Mouse (Mus musculus): ENCODE data around the gene Zc3h12d. TPM values are rescaled to one million over a fixed set of nuclear protein-coding genes. Genes with fewer than 3 reads are reported as not detected.

Zc3h12d gene
- 0.05 TPM in 1 of 2 replicates, not detected in the other for polyA plus RNA-seq (2016; fragmentation: Nextera tagmentation; extraction: Ambion mirVana)

DNA sequence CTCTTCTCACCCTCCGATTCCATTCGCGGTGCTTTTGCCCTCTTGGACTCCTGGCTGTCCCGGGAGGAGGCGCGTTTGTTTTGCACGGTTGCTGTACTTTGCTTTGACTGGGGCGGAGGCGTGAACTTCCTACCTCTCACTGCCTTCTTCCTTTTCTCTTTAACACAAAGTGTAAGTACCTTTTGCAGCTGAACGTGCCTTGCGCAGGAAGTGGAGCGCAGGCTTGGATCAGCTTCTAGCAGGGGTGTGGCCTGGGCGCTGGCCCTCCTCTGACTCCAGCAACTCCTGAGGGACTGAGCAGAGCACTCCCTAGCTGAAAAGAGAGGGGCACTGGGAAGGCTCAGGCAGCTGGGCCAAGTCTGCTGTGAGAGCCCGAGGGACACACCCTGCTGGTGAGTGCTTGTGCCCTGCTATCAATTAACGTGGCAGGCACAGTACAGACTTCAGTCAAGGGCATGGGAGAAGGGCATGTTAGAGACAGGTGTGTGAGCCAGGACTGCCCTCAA, at the start of gene Zc3h12d:
Gene Zc3h12d (plus strand): TSS at position 300 of the 506 bp plus-strand sequence.
- Histone ChIP-seq H3K9ac (0 out of 2 replicates have a peak within 1 kb of the TSS, but pooled peaks have one; percentile 25), H3K27ac (no peak within 1 kb of the TSS), H3K27me3 (0 out of 2 replicates have a peak, but pooled peaks cover 4% of the 10 kb centered on the region), H3K4me3 (replicated peaks) (no peak within 1 kb of the TSS), H3K9me3 (no peaks in the 10 kb centered on the region), H3K4me1 (peaks cover 7% of the 10 kb centered on the region; the same call in 1 of the 2 replicates), H3K4me2 (peak within 1 kb of the TSS; percentile 33), H3K36me3 (replicated peaks) (no peaks in the 10 kb centered on the region)
- 7% methylated on average over 15 of the region's 15 CpGs for WGBS
- ATAC-seq (ENCODE audit: low FRiP score): no peak

DNA sequence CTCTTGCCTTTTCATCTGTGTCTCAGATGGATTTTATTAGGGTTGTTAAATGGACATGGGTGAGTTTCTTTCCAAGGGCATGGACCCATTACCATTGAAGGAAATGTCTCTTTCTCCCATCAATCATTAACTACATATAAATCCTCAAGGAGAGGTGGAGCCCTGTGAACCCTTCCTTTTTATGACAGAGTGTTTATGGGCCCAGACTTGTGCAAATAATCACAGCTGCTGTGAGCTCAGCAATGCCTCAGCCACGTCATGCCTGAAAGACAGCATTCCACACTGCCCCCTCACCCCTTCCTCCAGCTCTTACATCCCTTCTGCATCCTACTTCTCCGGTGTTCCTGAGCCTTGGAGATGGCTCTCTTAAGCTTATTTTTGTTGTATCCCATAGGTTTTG, 45.0 kb upstream of the Zc3h12d start:
- Histone ChIP-seq H3K4me3 (replicated peaks) (no peak overlapping the region), H3K36me3 (replicated peaks) (peaks cover 15% of the 10 kb centered on the region), H3K4me2 (no peak overlapping the region), H3K27ac (no peak overlapping the region), H3K9ac (no peak overlapping the region), H3K9me3 (no peaks in the 10 kb centered on the region), H3K27me3 (no peaks in the 10 kb centered on the region), H3K4me1 (0 out of 2 replicates have a peak, but pooled peaks cover 3% of the 10 kb centered on the region)
- WGBS: 51% methylated on average over 2 of the region's 2 CpGs
- ATAC-seq (ENCODE audit: low FRiP score): no peak

DNA sequence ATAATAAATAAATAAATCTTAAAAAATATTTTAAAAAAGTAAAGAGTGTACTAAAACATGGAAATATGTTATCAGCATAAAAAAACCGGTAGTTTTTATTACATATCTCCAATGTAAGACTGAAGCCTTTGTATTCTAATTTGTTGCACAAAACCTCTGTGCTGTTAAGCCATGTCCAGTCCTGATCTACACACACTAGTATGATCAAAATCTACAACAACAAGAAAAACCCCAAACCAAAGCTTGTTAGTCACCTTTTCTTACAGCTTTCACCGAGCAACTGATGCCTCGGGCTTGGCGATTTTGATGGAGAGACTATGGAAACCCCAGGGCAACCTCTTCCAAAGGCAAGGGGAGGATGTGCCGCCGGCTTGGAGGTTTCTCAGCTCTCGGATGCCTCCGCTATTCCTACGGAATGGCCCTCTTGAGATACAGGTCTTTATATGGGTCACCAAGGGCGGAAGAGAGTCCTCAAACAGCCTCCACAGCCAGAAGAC, 40.0 kb upstream of the Zc3h12d start:
- WGBS: under 1% methylated on average over 10 of the region's 10 CpGs
- Histone ChIP-seq H3K27me3 (no peaks in the 10 kb centered on the region), H3K4me3 (replicated peaks) (peak overlapping the region; percentile 90), H3K4me1 (peaks cover 12% of the 10 kb centered on the region), H3K36me3 (replicated peaks) (peaks cover 26% of the 10 kb centered on the region), H3K9me3 (no peaks in the 10 kb centered on the region), H3K27ac (0 out of 2 replicates have a peak overlapping the region, but pooled peaks have one; percentile 36), H3K9ac (peak overlapping the region; percentile 88), H3K4me2 (peak overlapping the region; percentile 81)
- ATAC-seq (ENCODE audit: low FRiP score): peak; percentile 47; the same call in 1 of the 2 replicates

DNA sequence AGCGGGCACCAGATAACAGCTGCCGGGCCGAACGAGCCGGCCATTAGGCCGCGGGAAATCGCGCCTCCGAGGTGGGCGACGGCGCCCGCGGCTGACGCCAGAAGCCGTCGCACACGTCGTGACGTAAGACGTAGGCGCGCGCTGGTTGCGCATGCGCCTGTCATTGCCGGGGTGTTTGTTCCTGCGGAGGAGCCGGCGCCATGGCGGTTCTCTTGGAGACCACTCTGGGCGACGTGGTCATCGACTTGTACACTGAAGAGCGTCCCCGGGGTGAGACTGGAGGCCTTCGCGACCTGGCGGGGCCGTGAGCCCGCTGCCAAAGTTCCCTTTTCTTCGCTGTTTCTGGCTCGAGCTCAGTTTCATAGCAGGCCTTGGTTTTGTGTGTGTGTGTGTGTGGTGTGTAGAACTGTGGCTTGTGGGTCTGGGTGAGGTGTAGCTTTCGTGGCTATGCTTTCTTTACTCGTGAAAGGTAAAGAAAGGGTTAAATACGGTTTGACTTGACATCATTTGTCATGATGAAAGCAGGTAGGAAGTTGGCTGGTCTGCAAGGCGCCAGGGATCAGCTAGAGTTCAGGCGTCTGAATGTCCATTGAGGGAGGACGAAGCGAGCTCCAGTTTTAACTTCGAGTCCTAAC, 39.4 kb upstream of the Zc3h12d start, which contains the start of the genes Ginm1 and Ppil4:
Gene Ginm1 (minus strand): TSS at position 74 of the 635 bp plus-strand sequence.
Gene Ppil4 (plus strand): TSS at position 141 of the 635 bp plus-strand sequence.
- under 1% methylated on average over 52 of the region's 52 CpGs for WGBS
- Histone ChIP-seq H3K4me3 (replicated peaks) (peak within 1 kb of the TSS; percentile 90), H3K4me2 (peak within 1 kb of the TSS; percentile 81), H3K4me1 (peaks cover 12% of the 10 kb centered on the region), H3K27me3 (no peaks in the 10 kb centered on the region), H3K9me3 (no peaks in the 10 kb centered on the region), H3K36me3 (replicated peaks) (peaks cover 31% of the 10 kb centered on the region), H3K27ac (peak within 1 kb of the TSS; percentile 56; the same call in 1 of the 2 replicates), H3K9ac (peak within 1 kb of the TSS; percentile 88)
- peak; percentile 96 for ATAC-seq (ENCODE audit: low FRiP score)

DNA sequence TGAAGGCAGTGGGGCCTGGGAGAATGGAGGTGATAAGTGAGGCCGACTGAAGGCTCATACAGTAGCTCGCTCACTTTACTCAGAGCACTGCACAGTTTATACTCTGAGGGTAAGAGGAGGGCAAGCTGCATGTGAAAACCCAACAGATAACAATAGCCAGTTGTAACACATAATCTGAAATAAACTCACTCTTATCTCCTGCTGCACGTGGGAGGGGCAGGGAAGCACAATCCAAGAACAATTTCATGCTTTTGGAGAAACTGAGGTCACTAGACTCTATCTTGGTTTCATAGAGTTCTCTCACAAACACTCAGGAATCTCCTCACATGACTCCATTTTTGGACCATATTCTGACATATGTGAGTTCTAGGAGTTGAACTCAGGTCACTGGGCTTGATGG, 31.0 kb upstream of the Zc3h12d start:
- H3K9ac ChIP-seq: no peak overlapping the region
- H3K27me3 ChIP-seq: no peaks in the 10 kb centered on the region
- peaks cover 89% of the 10 kb centered on the region for H3K36me3 ChIP-seq (replicated peaks)
- 96% methylated on average over 3 of the region's 3 CpGs for WGBS
- H3K4me3 ChIP-seq (replicated peaks): no peak overlapping the region
- H3K4me2 ChIP-seq: no peak overlapping the region
- no peak overlapping the region for H3K27ac ChIP-seq
- no peaks in the 10 kb centered on the region for H3K9me3 ChIP-seq
- H3K4me1 ChIP-seq: no peaks in the 10 kb centered on the region
- ATAC-seq (ENCODE audit: low FRiP score): no peak

DNA sequence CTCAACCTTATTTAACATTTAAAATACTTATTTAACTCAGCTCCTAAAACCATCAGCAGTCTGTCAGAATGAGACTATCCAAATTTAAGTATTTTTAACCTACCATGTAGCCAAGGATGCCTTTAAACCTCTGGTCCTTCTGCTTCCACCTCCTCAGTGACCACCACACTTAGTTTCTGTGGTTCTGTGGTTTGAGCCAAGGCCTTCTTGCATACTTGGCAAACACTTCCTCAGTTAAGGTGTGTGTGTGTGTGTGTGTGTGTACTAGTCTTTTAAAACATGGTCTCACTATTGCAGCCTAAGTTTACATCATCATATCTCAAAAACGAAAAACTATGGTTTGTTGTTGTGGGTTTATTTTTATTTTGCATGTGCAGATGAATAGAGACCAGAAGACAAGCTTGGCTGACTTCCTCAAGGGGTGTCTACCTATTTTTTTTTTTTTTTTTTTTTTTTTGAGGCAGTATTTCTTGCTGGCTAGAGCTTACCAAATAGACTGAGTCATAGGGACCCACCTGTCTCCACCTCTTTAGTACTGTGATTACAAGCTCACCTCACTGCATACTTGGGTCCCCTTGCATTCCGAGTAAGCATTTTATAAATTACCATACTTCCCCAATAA, 29.6 kb upstream of the Zc3h12d start:
- 92% methylated on average over 2 of the region's 2 CpGs for WGBS
- no peak overlapping the region for H3K9ac ChIP-seq
- peaks cover 84% of the 10 kb centered on the region for H3K36me3 ChIP-seq (replicated peaks)
- H3K9me3 ChIP-seq: no peaks in the 10 kb centered on the region
- no peak overlapping the region for H3K4me3 ChIP-seq (replicated peaks)
- H3K27me3 ChIP-seq: no peaks in the 10 kb centered on the region
- no peaks in the 10 kb centered on the region for H3K4me1 ChIP-seq
- no peak for ATAC-seq (ENCODE audit: low FRiP score)
- no peak overlapping the region for H3K27ac ChIP-seq
- no peak overlapping the region for H3K4me2 ChIP-seq

DNA sequence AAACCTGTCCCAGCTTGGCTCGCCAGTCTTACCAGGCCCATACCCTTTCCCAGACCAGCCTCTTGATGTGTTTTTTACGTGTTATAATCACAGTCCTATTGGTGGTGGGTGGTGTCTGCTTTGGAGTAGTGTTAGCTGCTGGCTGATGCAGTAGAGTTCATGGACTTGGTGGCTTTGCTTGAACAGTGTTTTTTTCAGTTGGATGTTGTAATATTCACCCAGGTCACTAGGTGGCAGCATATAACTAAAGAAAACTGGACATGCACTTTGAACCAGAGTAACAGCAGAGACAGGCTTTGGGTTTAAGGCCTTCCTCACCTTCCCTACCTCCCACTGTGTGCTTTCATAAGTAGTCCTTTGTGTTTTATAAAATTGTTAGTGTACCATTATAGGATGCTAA, 22.3 kb upstream of the Zc3h12d start:
- WGBS: 47% methylated on average over 2 of the region's 2 CpGs
- no peaks in the 10 kb centered on the region for H3K4me1 ChIP-seq
- H3K27me3 ChIP-seq: no peaks in the 10 kb centered on the region
- no peak overlapping the region for H3K4me2 ChIP-seq
- H3K27ac ChIP-seq: no peak overlapping the region
- H3K36me3 ChIP-seq (replicated peaks): peaks cover 55% of the 10 kb centered on the region
- no peaks in the 10 kb centered on the region for H3K9me3 ChIP-seq
- 0 out of 2 replicates have a peak, but pooled peaks have one; percentile 30 for ATAC-seq (ENCODE audit: low FRiP score)
- no peak overlapping the region for H3K9ac ChIP-seq
- H3K4me3 ChIP-seq (replicated peaks): no peak overlapping the region

DNA sequence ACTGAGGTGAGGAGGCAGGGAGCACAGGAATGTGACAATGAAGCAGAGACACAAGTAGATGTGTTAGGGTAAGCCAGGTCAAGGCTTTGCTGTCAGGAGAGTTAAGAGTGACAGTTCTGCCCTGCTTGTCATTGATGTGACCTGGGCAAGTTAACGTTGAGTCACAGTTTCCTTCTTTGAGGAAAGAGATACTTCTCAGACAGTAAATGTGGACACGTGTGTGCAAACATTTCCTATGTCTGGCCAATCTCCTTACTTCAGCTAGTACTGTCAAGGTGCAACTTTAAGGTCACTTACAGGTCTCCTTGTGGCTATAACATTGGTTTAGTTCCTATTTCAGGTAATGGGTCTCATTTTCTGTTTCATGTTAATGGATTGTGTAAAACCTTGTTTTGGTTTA, 15.8 kb upstream of the Zc3h12d start:
- no peak for ATAC-seq (ENCODE audit: low FRiP score)
- Histone ChIP-seq H3K4me2 (no peak overlapping the region), H3K36me3 (replicated peaks) (peaks cover 49% of the 10 kb centered on the region), H3K9ac (no peak overlapping the region), H3K4me3 (replicated peaks) (no peak overlapping the region), H3K27ac (no peak overlapping the region), H3K4me1 (no peaks in the 10 kb centered on the region), H3K9me3 (no peaks in the 10 kb centered on the region), H3K27me3 (no peaks in the 10 kb centered on the region)
- WGBS: 97% methylated on average over 2 of the region's 2 CpGs

DNA sequence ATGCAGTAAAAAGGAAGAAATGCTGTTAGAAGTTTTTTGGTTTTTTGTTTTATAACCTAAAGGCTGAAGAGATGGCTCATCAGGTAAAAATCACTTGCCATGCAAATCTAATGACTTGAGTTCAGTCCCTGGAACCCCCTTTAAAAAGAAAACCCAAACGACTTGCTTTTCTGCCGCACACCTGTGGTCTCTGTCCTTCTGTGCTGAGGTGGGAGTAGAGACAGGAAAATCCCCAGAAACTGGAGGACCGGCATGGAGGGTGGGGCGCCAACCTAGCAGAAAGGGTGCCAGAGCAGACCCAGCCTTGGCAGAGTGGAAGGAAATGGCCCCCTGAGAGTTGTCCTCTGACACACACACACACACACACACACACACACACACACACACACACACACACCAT, 13.6 kb upstream of the Zc3h12d start:
- H3K27me3 ChIP-seq: no peaks in the 10 kb centered on the region
- H3K4me1 ChIP-seq: no peaks in the 10 kb centered on the region
- no peak overlapping the region for H3K27ac ChIP-seq
- H3K9me3 ChIP-seq: no peaks in the 10 kb centered on the region
- H3K4me2 ChIP-seq: no peak overlapping the region
- H3K36me3 ChIP-seq (replicated peaks): peaks cover 57% of the 10 kb centered on the region
- 96% methylated on average over 4 of the region's 4 CpGs for WGBS
- H3K4me3 ChIP-seq (replicated peaks): no peak overlapping the region
- no peak overlapping the region for H3K9ac ChIP-seq
- ATAC-seq (ENCODE audit: low FRiP score): no peak

DNA sequence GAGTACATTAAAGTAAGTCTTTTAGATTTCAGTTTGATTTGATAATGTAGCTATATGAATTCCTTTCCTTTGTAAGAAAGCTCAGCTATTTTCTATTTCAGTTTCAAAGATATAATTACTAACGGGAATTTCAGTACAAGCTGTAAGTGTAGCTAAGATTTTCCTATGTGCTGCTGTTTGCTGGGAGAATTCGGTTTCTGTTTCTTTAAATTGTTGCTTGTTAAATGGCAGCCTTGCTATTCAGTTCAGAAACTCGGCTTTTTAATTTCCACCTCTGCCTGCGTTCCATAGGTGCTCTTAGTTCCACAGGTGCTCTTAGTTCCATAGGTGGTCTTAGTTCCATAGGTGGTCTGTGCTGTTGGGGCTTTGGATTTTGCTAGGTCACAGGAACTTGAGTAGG, 13.1 kb upstream of the Zc3h12d start:
- Histone ChIP-seq H3K36me3 (replicated peaks) (peaks cover 57% of the 10 kb centered on the region), H3K4me1 (no peaks in the 10 kb centered on the region), H3K27me3 (no peaks in the 10 kb centered on the region), H3K9ac (no peak overlapping the region), H3K4me2 (no peak overlapping the region), H3K9me3 (no peaks in the 10 kb centered on the region), H3K4me3 (replicated peaks) (no peak overlapping the region), H3K27ac (no peak overlapping the region)
- 93% methylated on average over 4 of the region's 4 CpGs for WGBS
- no peak for ATAC-seq (ENCODE audit: low FRiP score)

DNA sequence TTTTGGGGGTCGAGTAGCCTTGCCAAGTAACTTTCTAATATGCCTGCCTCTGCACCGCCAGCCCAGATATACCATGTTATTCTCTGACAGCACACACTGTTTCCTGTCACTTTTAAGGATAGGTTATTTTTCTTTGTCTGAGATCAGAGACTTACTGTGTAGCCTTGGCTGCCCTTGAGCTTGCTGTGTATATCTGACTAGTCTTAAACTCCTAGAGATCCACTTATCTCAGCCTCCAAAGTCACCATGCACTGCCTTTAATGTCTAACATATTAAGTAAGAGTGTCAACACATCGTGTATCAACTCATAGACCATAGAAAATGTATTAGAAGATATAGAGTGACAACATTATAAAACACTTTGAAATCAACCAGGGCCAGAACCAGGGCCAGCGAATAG, 12.7 kb upstream of the Zc3h12d start:
- Histone ChIP-seq H3K9ac (no peak overlapping the region), H3K4me1 (no peaks in the 10 kb centered on the region), H3K27ac (no peak overlapping the region), H3K4me2 (no peak overlapping the region), H3K4me3 (replicated peaks) (no peak overlapping the region), H3K9me3 (no peaks in the 10 kb centered on the region), H3K27me3 (no peaks in the 10 kb centered on the region), H3K36me3 (replicated peaks) (peaks cover 57% of the 10 kb centered on the region)
- ATAC-seq (ENCODE audit: low FRiP score): no peak
- WGBS: 94% methylated on average over 4 of the region's 4 CpGs

DNA sequence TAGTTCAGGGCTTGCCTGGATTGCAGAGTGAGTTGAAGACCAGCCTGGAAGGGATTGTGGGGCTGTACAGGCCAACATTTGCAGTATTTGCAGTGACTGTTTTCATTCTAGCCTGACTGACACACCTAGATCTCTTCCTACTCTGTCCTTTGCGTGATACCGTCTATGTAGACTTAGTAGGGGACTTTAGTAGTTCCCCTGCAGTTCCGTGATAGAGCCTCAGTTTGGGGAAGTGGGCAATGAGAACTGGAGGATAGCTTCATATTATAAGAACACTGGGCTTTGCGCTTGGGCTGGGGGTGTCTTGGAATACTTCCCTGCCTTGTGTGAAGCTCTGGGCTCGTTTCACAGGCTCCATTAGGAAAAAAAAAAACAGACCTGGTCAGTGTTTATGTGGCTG, 12.1 kb upstream of the Zc3h12d start:
- no peak for ATAC-seq (ENCODE audit: low FRiP score)

More for the DNA sequence above, 12.1 kb upstream of the Zc3h12d start:
- H3K4me1 ChIP-seq: no peaks in the 10 kb centered on the region
- WGBS: 94% methylated on average over 5 of the region's 5 CpGs
- no peak overlapping the region for H3K9ac ChIP-seq
- peaks cover 55% of the 10 kb centered on the region for H3K36me3 ChIP-seq (replicated peaks)
- H3K4me3 ChIP-seq (replicated peaks): no peak overlapping the region
- H3K27me3 ChIP-seq: no peaks in the 10 kb centered on the region
- no peaks in the 10 kb centered on the region for H3K9me3 ChIP-seq
- H3K4me2 ChIP-seq: no peak overlapping the region
- no peak overlapping the region for H3K27ac ChIP-seq

Measured in forebrain, embryonic 12.5 days (tissue).